Mouse (Mus musculus) MEL (cell line): ENCODE data around the gene Rem1. TPM values are rescaled to one million over a fixed set of nuclear protein-coding genes. Genes with fewer than 3 reads are reported as not detected.

ENCODE experiments used
- DNase-seq: peaks from one replicate; pipeline ENCODE4 v3.0.0; 2011; ENCODE audit warnings: low read depth, low spot score
- H3K27ac ChIP-seq: 2 replicates; pipeline ENCODE4 v1.5.1; 2012; ENCODE audit warnings: low read depth, mild to moderate bottlenecking, control low read depth, low read length, moderate library complexity; ENCODE audit not compliant: control insufficient read depth
- H3K27me3 ChIP-seq, 2 experiments: fragments of 150-350 bp in 1 of 2; sonication (generic) in 1 of 2; 2 replicates each; pipeline ENCODE4 v1.6.1; 2012; ENCODE audit warnings: low read length in 2 of 2, mild to moderate bottlenecking in 2 of 2, improper control_type of control experiment in 1 of 2, moderate library complexity in 1 of 2; ENCODE audit not compliant: insufficient read depth in 2 of 2, control insufficient read depth in 1 of 2
- H3K36me3 ChIP-seq, 2 experiments: 2 replicates each; pipeline ENCODE4 v1.6.1; 2012 to 2014; ENCODE audit warnings: low read length in 2 of 2, improper control_type of control experiment in 1 of 2, inconsistent platforms in 1 of 2, mild to moderate bottlenecking in 1 of 2; ENCODE audit not compliant: insufficient read depth in 2 of 2, control insufficient read depth in 1 of 2
- H3K4me1 ChIP-seq, 2 experiments: fragments of 150-350 bp in 1 of 2; sonication (generic) in 1 of 2; 2 replicates each; pipeline ENCODE4 v1.6.1; 2012; ENCODE audit warnings: low read length in 2 of 2, improper control_type of control experiment in 1 of 2, mild to moderate bottlenecking in 1 of 2; ENCODE audit not compliant: insufficient read depth in 2 of 2, control insufficient read depth in 1 of 2
- H3K4me3 ChIP-seq, 2 experiments: fragments of 150-350 bp in 1 of 2; sonication (generic) in 1 of 2; 2 replicates each; pipeline ENCODE4 v1.5.1; 2012; ENCODE audit warnings: low read depth in 2 of 2, low read length in 2 of 2, mild to moderate bottlenecking in 2 of 2, moderate library complexity in 2 of 2, control low read depth in 1 of 2, improper control_type of control experiment in 1 of 2; ENCODE audit not compliant: control insufficient read depth in 1 of 2, insufficient read depth in 1 of 2
- H3K79me2 ChIP-seq: 2 replicates; pipeline ENCODE4 v1.6.1; 2012; ENCODE audit warnings: mild to moderate bottlenecking, low read length, moderate library complexity; ENCODE audit not compliant: control insufficient read depth, poor library complexity, insufficient read depth
- H3K9ac ChIP-seq: 2 replicates; pipeline ENCODE4 v1.6.1; 2012; ENCODE audit warnings: low read depth, mild to moderate bottlenecking, control low read depth, low read length, moderate library complexity; ENCODE audit not compliant: control insufficient read depth, poor library complexity, severe bottlenecking
- H3K9me3 ChIP-seq: fragments of 150-350 bp; sonication (generic); replicated peaks from 2 replicates; pipeline ENCODE4 v1.6.1; 2012; ENCODE audit warnings: mild to moderate bottlenecking, low read length, improper control_type of control experiment, moderate library complexity; ENCODE audit not compliant: insufficient read depth
- BHLHE40 ChIP-seq: IDR thresholded peaks from 2 replicates; pipeline ENCODE4 v1.6.1; 2012; ENCODE audit warnings: low read depth, mild to moderate bottlenecking, inconsistent platforms, low read length, improper control_type of control experiment, borderline replicate concordance
- CHD1 ChIP-seq: IDR thresholded peaks from 2 replicates; pipeline ENCODE4 v1.6.1; 2012; ENCODE audit warnings: low read depth, mild to moderate bottlenecking, inconsistent platforms, low read length, improper control_type of control experiment
- CHD2 ChIP-seq: IDR thresholded peaks from 2 replicates; pipeline ENCODE4 v1.6.1; 2011; ENCODE audit warnings: low read length, improper control_type of control experiment
- ELF1 ChIP-seq: IDR thresholded peaks from 2 replicates; pipeline ENCODE4 v1.6.1; 2014; ENCODE audit warnings: low read depth, mild to moderate bottlenecking, inconsistent platforms, low read length, improper control_type of control experiment, moderate library complexity
- EP300 ChIP-seq, 2 experiments: IDR thresholded peaks; 2 replicates each; pipeline ENCODE4 v1.6.1; 2011; ENCODE audit warnings: improper control_type of control experiment in 2 of 2, low read length in 2 of 2, low read depth in 1 of 2, mild to moderate bottlenecking in 1 of 2
- ETS1 ChIP-seq: IDR thresholded peaks from 2 replicates; pipeline ENCODE4 v1.6.1; 2012; ENCODE audit warnings: low read depth, mild to moderate bottlenecking, inconsistent platforms, low read length, improper control_type of control experiment, moderate library complexity
- GABPA ChIP-seq: IDR thresholded peaks from 2 replicates; pipeline ENCODE4 v1.6.1; 2012; ENCODE audit warnings: low read depth, mild to moderate bottlenecking, inconsistent platforms, low read length, improper control_type of control experiment, moderate library complexity
- HCFC1 ChIP-seq: IDR thresholded peaks from 2 replicates; pipeline ENCODE4 v1.6.1; 2012; ENCODE audit warnings: low read depth, mild to moderate bottlenecking, inconsistent platforms, low read length, improper control_type of control experiment, moderate library complexity
- MAFK ChIP-seq: IDR thresholded peaks from 2 replicates; pipeline ENCODE4 v1.6.1; 2011; ENCODE audit warnings: low read depth, mild to moderate bottlenecking, low read length, improper control_type of control experiment, borderline replicate concordance
- MAX ChIP-seq: IDR thresholded peaks from 2 replicates; pipeline ENCODE4 v1.6.1; 2011; ENCODE audit warnings: low read length, improper control_type of control experiment
- MAZ ChIP-seq: IDR thresholded peaks from 2 replicates; pipeline ENCODE4 v1.6.1; 2012; ENCODE audit warnings: low read depth, mild to moderate bottlenecking, inconsistent platforms, low read length, improper control_type of control experiment
- MEF2A ChIP-seq: IDR thresholded peaks from 2 replicates; pipeline ENCODE4 v1.6.1; 2014; ENCODE audit warnings: low read depth, mild to moderate bottlenecking, inconsistent platforms, low read length, improper control_type of control experiment; ENCODE audit not compliant: poor library complexity, insufficient replicate concordance, severe bottlenecking; ENCODE audit errors: extremely low read depth
- MXI1 ChIP-seq: IDR thresholded peaks from 2 replicates; pipeline ENCODE4 v1.6.1; 2011; ENCODE audit warnings: mild to moderate bottlenecking, low read depth, low read length, improper control_type of control experiment
- MYC ChIP-seq: IDR thresholded peaks from 2 replicates; pipeline ENCODE4 v1.6.1; 2011; ENCODE audit warnings: low read depth, mild to moderate bottlenecking, low read length, improper control_type of control experiment, moderate library complexity
- NRF1 ChIP-seq: IDR thresholded peaks from 2 replicates; pipeline ENCODE4 v1.6.1; 2014; ENCODE audit warnings: low read depth, mild to moderate bottlenecking, inconsistent platforms, low read length, improper control_type of control experiment, moderate library complexity; ENCODE audit not compliant: poor library complexity, insufficient read depth, severe bottlenecking
- POLR2A ChIP-seq, 2 experiments: IDR thresholded peaks; 2 replicates each; pipeline ENCODE4 v1.6.1; 2011 to 2012; ENCODE audit warnings: low read length in 2 of 2, mild to moderate bottlenecking in 2 of 2, control low read depth in 1 of 2, improper control_type of control experiment in 1 of 2, low read depth in 1 of 2, moderate library complexity in 1 of 2; ENCODE audit not compliant: control insufficient read depth in 1 of 2, insufficient read depth in 1 of 2, poor library complexity in 1 of 2
- POLR2AphosphoS5 ChIP-seq: IDR thresholded peaks from 2 replicates; pipeline ENCODE4 v1.6.1; 2012; ENCODE audit warnings: low read depth, borderline replicate concordance, mild to moderate bottlenecking, inconsistent platforms, low read length, moderate library complexity, mixed read lengths
- RAD21 ChIP-seq: IDR thresholded peaks from 2 replicates; pipeline ENCODE4 v1.6.1; 2011; ENCODE audit warnings: mild to moderate bottlenecking, low read depth, low read length, improper control_type of control experiment
- RCOR1 ChIP-seq: IDR thresholded peaks from 2 replicates; pipeline ENCODE4 v1.6.1; 2012; ENCODE audit warnings: low read depth, mild to moderate bottlenecking, inconsistent platforms, low read length, improper control_type of control experiment
- SIN3A ChIP-seq: IDR thresholded peaks from 2 replicates; pipeline ENCODE4 v1.6.1; 2012; ENCODE audit warnings: low read length, improper control_type of control experiment, inconsistent platforms
- SMC3 ChIP-seq: IDR thresholded peaks from 2 replicates; pipeline ENCODE4 v1.6.1; 2011; ENCODE audit warnings: low read depth, low read length, improper control_type of control experiment
- TAL1 ChIP-seq: IDR thresholded peaks from 2 replicates; pipeline ENCODE4 v1.6.1; 2012; ENCODE audit warnings: mild to moderate bottlenecking, inconsistent platforms, low read length, moderate library complexity, mixed read lengths
- TBP ChIP-seq: IDR thresholded peaks from 2 replicates; pipeline ENCODE4 v1.8.0; 2011; ENCODE audit warnings: low read depth, low read length, improper control_type of control experiment
- TCF12 ChIP-seq: IDR thresholded peaks from 2 replicates; pipeline ENCODE4 v1.6.1; 2014; ENCODE audit warnings: low read depth, mild to moderate bottlenecking, inconsistent platforms, low read length, improper control_type of control experiment, moderate library complexity
- UBTF ChIP-seq: IDR thresholded peaks from 2 replicates; pipeline ENCODE4 v1.6.1; 2012; ENCODE audit warnings: low read depth, mild to moderate bottlenecking, inconsistent platforms, low read length, improper control_type of control experiment, moderate library complexity, borderline replicate concordance; ENCODE audit not compliant: insufficient read depth
- USF1 ChIP-seq: IDR thresholded peaks from 2 replicates; pipeline ENCODE4 v1.6.1; 2014; ENCODE audit warnings: low read depth, mild to moderate bottlenecking, inconsistent platforms, low read length, improper control_type of control experiment, moderate library complexity
- USF2 ChIP-seq, 2 experiments: IDR thresholded peaks; 2 replicates each; pipeline ENCODE4 v1.6.1; 2011 to 2012; ENCODE audit warnings: improper control_type of control experiment in 2 of 2, low read length in 2 of 2, borderline replicate concordance in 1 of 2, inconsistent platforms in 1 of 2, low read depth in 1 of 2, mild to moderate bottlenecking in 1 of 2; ENCODE audit not compliant: insufficient read depth in 1 of 2
- ZC3H11A ChIP-seq: IDR thresholded peaks from 2 replicates; pipeline ENCODE4 v1.6.1; 2012; ENCODE audit warnings: low read depth, mild to moderate bottlenecking, inconsistent platforms, low read length, improper control_type of control experiment
- ZKSCAN1 ChIP-seq: IDR thresholded peaks from 2 replicates; pipeline ENCODE4 v1.6.1; 2012; ENCODE audit warnings: low read depth, mild to moderate bottlenecking, inconsistent platforms, low read length, improper control_type of control experiment, moderate library complexity
- polyA plus RNA-seq, 2 experiments: library from polyadenylated mRNA; stranded (reverse) in 1 of 2; unstranded in 1 of 2; fragments of >175 nt in 1 of 2; fragments of >200 nt in 1 of 2; gene quantifications; 2 replicates each; pipeline versions ENCODE4 v1.2.1 to v1.2.4; 2012; ENCODE audit warnings: low replicate concordance in 2 of 2, low read depth in 1 of 2; ENCODE audit not compliant: insufficient read length in 2 of 2, insufficient read depth in 1 of 2, missing spikeins in 1 of 2
- total RNA-seq: library from RNA; depleted of rRNA; stranded (reverse); fragments of 300-350 nt; gene quantifications from 2 replicates; pipeline ENCODE4 v1.2.3, GENCODE M21; 2012; rRNA removed

The Rem1 gene
- total RNA-seq, result not detected in 2 replicates
- not detected for polyA plus RNA-seq

DNA sequence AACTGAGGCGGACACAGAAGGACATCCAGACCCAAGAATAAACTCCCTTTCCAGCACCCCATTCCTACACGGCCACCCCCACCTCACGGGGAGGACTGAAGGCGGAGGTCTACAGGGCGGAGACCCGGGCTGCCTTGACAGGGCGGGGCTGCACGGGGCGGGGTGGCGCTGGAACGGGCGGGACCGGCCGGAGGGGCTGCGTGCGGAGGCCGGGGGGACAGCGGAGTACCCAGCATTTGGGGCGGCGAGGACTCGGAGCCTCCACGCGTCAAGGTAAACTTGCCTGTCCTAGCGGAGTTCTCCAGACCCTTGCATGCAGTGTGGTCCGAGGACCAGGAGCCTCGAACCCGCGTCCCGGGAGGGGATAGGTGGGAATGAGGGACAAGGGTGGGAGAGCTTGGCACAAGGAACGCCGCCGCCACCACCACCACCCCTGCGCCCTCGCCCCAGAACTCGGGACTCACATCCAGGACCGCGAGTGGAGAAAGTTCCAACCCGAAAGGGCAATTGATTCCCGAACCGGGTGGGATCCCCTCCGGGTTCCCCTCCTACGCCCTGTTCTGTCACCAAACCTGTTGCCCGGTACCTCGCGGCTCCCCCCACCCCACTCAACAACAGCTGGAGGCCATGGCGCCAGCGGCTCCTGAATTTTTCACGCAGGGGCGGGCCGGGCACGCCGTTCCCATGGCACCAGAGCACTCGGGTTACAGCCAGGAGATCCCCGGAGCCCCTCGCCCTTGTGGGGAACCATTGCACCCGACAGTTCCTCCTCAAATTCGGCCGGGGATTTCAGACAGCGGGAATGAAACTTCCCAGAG lies at the start of gene Rem1:
Gene Rem1, plus strand, starts transcription at position 178 of the 818 bp plus-strand sequence.
- no peaks in the 10 kb centered on the region for H3K79me2 ChIP-seq
- no peak within 1 kb of the TSS for H3K9ac ChIP-seq
- no peak within 1 kb of the TSS for H3K4me3 ChIP-seq

DNA sequence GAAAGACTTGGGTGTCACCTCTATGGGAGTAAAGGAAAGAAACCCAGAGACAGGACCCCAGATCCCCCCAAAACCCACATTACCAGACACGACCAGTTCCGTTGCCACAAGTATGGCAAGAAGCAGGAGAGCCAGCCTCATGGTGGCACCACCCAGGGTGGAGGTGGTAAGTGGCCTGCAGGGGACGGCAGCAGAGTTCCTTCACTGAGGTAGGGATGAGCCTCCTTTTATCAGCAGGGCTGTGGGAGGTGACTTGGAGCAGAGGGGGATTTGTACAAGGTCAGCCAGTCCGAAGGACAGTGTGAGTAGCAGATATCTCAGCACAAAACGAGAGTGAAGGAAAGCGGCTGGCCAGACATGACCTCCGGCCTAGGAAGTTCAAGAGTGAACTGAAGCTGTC lies 46.6 kb upstream of the Rem1 start, which contains the start of gene Defb19:
Gene Defb19, minus strand, starts transcription at position 206 of the 400 bp plus-strand sequence.
- no peaks in the 10 kb centered on the region for H3K79me2 ChIP-seq
- no peak for DNase-seq
- H3K27me3 ChIP-seq, result peaks cover 3 to 14% of the 10 kb centered on the region in 2 experiments
- no peak within 1 kb of the TSS for H3K9ac ChIP-seq
- no peak within 1 kb of the TSS for H3K27ac ChIP-seq
- TF ChIP-seq TAL1 (no peak), POLR2AphosphoS5 (no peak), ETS1 (no peak), ZKSCAN1 (no peak), MEF2A (no peak), NRF1 (no peak), RAD21 (no peak), UBTF (no peak), BHLHE40 (no peak), HCFC1 (no peak), MYC (no peak), TBP (no peak), CHD1 (no peak), MAX (no peak), RCOR1 (no peak), GABPA (no peak), MAZ (no peak), SMC3 (no peak)
- H3K4me1 ChIP-seq, result peaks cover 0 to 10% of the 10 kb centered on the region in 2 experiments; a peak in 2 of 4 replicates
- H3K36me3 ChIP-seq, result no peaks in the 10 kb centered on the region; a peak in 1 of 4 replicates
- H3K4me3 ChIP-seq, result no peak within 1 kb of the TSS
- no peaks in the 10 kb centered on the region for H3K9me3 ChIP-seq

More for the DNA sequence above, at the start of gene Rem1:
- no peak for DNase-seq
- H3K9me3 ChIP-seq, result no peaks in the 10 kb centered on the region
- peaks cover 0 to 3% of the 10 kb centered on the region in 2 experiments; a peak in 2 of 4 replicates for H3K27me3 ChIP-seq
- no peaks in the 10 kb centered on the region for H3K36me3 ChIP-seq
- no peak for TF ChIP-seq NRF1
- no peak for TF ChIP-seq POLR2AphosphoS5
- TF ChIP-seq POLR2A (IDR thresholded peaks at IDR 0.05; ENCODE audit: control insufficient read depth in 1 of 2, insufficient read depth in 1 of 2, low read depth in 1 of 2, low read length in 2 of 2, poor library complexity in 1 of 2), result no peak
- TF ChIP-seq EP300 (IDR thresholded peaks at IDR 0.05; ENCODE audit: low read depth in 1 of 2, low read length in 2 of 2), result no peak
- TF ChIP-seq TCF12, result no peak
- no peak for TF ChIP-seq CHD2
- no peak for TF ChIP-seq ZC3H11A
- no peak for TF ChIP-seq MXI1
- no peak for TF ChIP-seq USF2 (IDR thresholded peaks at IDR 0.05; ENCODE audit: borderline replicate concordance in 1 of 2, insufficient read depth in 1 of 2, low read depth in 1 of 2, low read length in 2 of 2)
- TF ChIP-seq ELF1, result no peak
- no peak for TF ChIP-seq MEF2A
- no peak for TF ChIP-seq SIN3A
- TF ChIP-seq MAZ, result no peak
- TF ChIP-seq RAD21, result no peak
- no peak for TF ChIP-seq USF1
- no peak for TF ChIP-seq HCFC1
- no peak for TF ChIP-seq UBTF
- no peak for TF ChIP-seq MAFK
- no peak within 1 kb of the TSS for H3K27ac ChIP-seq
- H3K4me1 ChIP-seq, result no peaks in the 10 kb centered on the region
